Mouse (Mus musculus) neutrophil, adult 5-6 weeks (primary cell): ENCODE data around the gene Gzmm. TPM values are rescaled to one million over a fixed set of nuclear protein-coding genes. Genes with fewer than 3 reads are reported as not detected.

Experiments
- ATAC-seq: fragments of 151-379, 151-347 bp; 2 replicates; pipeline ENCODE4 v1.8.0; 2017; ENCODE audit warnings: mild to moderate bottlenecking, moderate TSS enrichment; ENCODE audit not compliant: insufficient number of reproducible peaks, poor library complexity, low FRiP score, severe bottlenecking; ENCODE audit errors: extremely low read depth
- total RNA-seq: library from RNA; stranded (forward); fragments of 200-1000 nt; gene quantifications from 2 replicates; pipeline ENCODE4 v1.2.3, GENCODE M21; 2017

Gzmm gene
- total RNA-seq, 1 experiment from 2014 or later, result 1.5 TPM

DNA sequence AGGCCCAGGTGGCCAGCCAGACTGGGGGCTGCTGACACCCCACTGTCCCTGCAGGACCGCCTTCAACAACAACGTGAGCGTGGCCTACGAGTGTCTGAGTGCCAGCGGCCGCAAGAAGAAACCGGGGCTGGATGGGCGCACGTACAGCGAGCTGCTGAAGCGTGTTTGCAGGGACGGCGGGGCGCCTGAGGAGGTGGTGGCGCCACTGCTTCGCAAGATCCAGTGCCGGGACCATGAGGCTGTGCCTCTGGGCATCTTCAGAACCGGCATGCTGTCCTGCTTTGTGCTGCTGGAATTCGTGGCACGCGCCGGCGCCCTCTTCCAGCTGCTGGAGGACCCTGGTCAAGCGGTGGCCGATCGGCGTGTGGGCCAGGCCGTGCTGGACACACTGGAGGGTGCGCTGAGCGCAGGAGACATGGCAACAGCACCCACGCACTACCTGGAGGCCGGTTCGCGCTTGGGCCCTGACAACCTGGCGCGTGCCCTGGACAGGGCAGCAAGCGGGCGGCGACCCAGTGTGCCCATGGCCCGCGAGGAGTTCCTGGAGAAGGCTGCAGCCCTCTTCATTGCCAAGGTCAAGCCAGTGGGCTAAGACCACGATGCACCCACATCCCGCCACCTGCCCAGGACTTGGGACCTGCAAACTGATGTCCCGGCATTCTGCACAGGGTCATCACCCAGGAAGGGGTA is 13.3 kb upstream of the Gzmm start:
- no peak for ATAC-seq

DNA sequence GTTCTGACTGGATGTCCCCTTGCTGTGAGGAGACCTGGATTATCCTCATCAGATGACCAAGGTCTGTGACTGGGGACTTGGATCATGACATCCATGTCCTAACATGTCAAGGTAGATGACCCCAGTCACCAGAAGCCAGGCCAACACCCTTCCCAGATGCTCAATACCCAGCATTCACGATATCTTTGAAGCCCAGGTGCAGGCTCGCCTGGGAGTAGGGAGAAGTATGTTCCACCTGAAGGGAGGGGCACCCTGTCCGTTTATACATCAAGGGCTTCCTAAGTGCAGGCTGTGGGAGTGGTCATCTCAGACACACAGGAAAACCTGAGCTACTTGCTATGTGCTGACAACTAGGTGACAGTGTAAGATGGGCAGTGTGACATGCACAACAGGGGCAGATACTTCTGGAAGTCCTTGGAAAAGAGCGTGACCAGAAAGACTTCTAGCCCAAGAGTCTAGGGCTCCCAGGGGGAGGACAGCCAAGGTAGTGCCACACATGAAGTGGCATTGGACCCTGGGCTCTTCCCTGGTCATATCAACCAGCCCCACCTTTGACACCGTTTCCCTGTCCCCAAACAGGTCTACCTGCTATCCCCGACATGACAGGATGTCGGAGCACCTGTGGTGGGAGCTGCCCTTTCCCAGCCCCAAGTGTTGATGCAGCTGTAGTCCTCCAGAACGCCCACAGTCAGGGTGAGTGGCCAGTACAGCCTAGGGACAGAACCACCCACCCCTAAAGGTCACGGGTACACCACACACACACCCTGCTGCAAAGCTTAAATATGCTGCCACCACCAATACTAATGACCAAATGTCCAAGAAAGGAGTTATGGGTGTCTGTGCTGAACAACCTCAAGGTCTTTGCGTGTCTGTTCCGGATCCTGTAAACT is 8.0 kb upstream of the Gzmm start:
- peak; percentile 0; the same call in 1 of the 2 replicates for ATAC-seq

DNA sequence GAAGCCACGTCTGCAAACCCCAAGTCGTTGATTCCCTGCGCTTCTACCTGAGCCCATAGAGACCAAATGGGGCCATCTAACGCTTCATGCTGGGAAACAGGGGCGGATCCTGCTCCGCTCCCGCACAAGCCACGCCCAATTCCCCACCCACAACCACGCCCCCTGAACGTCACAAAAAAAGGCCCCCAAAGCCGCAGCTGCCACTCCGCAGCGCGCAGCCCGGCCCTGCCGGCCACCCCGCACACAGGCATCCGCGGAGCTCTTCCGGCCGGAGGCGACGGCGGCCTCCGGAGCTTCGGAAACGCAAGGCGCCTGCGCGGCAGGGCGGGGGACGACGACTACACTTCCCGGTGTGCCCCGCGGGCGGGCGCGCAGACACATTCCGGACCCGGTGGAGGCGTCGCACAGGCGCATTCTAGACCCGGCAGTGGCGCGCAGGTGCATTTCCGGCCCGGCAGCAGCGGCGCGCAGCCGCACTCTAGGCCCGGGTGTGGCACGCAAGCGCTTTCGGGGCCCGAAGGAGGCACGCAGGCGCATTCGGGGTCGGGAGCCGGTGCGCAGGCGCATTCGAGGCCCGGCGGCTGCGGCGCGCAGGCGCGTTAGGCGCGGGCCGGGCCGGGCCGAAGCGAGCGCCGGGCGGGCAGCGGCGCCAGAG is 7.1 kb upstream of the Gzmm start, which contains the start of gene Cdc34:
Gene Cdc34 (plus strand): TSS at position 605 of the 655 bp plus-strand sequence.
- ATAC-seq, result peak; percentile 84

DNA sequence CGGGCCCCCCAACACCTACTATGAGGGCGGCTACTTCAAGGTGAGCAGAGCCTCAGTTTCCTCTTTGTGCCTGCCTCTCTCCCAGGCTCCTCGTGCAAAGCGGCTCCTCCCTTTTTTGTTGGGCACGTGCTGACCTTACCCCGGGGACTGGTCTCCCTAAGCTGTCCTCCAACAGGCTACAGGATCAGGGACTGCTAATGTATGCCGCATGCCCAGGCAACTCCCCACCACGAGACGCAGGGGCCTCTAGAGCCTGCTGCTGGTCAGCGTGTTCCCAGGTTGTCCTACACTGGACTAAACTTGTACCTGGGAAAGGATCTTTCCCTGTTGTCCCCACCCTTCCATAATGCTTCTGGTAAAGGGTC is 6.3 kb upstream of the Gzmm start:
- no peak for ATAC-seq

DNA sequence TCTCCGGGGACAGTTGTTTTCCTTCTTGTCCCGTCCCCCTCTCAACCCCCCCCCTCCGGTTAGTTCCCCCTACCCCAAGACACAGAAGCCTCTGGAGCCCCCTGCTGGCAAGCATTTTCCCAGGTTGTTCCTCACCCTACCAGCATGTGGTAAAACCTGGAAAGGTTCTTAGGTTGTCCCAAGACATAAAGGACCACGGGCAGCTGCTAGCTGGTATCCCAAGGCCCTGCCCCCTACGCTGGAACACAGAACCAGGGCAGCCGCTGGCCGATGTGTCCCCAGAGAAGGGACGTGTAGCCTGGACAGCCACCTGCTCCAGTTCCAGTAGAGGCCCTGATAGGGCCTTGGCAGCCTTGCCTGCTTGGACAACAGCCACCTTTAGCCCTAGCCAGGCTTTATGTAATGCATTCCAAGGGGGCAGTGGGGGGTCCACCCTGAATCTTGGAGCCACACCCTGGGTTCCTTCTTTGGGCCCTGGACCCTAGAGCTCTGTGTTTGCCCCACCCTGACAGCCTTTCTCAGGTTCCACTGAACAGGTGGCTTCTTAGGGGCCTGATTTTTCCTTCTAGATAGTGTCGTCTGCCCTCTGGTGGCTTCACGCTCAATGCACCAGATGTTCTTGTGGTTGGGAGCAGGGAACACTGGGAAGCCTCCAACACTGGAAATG is 5.8 kb upstream of the Gzmm start:
- ATAC-seq, result no peak

DNA sequence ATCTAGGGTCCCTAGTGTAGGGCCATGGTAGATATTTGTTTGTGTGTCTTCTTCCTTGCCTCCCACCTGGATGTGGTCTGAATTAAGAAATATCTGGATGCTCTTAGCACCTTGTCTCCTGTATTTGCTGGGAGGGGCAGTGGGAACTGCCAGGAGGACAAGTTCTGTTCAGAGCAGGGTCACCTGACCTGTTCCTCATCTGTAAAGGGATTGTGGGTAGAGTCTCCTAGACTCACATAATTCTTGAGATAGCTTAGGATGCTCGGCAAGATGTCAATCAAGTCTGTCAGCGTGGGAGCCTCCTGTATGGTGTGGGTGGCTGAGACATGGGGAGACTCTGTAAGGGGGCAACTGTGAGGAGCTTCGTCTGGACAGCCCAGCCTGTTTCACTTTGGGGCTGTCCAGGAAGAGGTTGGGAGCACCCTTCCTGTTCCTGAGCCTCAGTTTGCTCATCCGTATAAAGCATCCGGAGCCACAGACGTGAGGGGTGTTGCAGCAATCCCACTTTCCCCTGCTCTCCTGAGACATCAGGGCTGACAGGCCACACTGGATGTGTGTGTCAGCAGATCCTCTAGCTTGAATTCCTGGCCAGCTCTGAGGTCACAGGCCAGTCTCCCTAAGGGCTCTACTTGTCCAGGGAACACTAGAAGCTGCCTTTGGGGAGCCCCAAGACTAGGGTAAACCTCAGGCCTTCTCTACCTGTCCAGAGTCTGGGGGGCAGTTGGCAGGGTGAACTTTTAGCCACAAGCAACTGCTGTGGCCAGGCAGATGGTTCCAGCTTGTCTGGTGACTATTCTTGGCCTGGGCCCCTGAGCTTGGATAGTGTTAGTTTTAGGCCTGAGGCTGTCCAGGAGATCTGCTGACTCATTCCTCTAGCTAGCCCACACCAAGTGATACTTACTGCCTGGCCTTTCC is 4.8 kb upstream of the Gzmm start:
- no peak for ATAC-seq

DNA sequence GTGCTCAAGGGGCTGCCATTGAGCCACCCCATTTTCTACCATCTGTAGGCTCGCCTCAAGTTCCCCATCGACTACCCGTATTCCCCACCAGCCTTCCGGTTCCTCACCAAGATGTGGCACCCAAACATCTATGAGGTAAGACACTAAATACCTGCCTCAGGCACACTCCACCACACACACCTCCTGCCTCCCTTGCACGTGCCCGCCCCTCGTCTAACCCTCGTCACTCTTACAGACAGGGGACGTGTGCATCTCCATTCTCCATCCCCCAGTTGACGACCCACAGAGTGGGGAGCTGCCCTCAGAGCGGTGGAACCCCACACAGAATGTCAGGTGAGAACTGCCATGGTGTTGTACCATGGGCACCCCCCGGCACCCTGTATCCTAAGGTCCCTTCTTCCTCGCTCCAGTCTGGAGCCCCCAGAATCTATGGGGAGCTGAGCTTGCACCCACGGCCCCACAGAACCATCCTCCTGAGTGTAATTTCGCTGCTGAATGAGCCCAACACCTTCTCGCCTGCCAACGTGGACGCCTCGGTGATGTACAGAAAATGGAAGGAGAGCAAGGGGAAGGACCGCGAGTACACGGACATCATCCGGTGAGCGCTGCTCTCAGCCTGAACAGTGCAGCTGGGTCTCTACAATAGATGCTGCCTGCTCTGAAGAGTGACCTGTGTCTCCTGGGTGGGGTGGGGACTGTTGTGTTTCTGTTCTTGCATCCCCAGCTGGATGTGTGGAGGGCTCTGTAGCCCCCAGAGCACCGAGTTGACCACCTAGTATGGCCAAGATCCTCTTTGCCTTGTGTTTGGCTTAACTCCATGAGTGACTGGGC is 3.8 kb upstream of the Gzmm start:
- ATAC-seq, result no peak

DNA sequence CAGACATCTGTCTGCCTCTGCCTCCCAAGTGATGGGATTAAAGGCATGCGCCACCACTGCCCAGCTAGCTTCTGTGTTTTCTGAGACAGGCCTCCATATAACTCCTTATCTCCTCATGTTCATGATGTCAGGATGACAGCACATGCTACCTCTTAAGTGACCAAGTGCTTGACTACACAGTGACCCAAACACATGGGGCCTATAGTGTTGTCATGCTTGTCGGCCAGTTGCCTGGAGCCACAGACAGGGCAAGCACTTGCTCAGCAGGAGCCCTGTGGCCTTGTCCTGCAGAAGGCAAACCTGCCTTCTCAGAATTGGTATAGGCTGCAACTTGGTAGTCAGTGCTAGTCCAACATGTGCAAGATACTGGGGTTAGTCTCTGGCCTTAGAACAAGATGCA is 2.6 kb upstream of the Gzmm start:
- no peak for ATAC-seq

DNA sequence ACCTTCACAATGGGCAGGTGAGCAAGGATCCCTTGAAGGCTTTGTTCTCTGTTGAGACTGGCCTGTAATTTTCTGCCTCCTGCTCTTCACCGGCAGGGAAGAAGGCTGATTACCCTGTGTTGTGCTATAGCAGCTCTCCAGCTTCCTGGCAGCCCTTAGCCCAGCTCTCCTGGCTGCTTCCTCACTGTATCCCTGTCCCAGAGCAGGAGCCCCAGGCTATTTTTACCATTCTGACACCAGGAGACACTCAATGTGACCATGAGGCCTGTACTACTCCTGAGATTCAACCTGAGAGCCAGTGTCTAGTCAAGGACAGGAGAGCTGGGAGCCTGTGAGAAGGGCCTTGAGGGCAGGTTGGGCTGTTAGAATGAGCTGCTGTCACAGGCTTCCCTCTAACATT is 2.1 kb upstream of the Gzmm start:
- no peak for ATAC-seq

DNA sequence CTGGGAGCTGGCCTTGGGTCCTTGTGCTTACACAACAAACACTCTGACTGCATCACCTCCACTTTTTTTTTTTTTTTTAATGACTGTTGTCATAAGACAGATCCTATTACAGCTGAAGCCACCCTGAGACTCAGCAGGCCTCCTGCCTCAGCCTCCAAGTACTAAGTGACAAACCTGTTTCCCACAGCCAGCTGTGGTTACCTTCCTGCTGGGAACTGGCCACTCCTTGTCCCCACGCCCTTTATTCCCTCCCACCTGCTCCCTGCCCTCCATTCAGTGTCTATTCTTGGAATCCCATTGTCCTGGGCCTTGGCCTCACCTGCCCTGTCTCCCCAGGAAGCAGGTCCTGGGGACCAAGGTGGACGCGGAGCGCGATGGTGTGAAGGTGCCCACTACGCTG is 1.3 kb upstream of the Gzmm start:
- ATAC-seq, result no peak

DNA sequence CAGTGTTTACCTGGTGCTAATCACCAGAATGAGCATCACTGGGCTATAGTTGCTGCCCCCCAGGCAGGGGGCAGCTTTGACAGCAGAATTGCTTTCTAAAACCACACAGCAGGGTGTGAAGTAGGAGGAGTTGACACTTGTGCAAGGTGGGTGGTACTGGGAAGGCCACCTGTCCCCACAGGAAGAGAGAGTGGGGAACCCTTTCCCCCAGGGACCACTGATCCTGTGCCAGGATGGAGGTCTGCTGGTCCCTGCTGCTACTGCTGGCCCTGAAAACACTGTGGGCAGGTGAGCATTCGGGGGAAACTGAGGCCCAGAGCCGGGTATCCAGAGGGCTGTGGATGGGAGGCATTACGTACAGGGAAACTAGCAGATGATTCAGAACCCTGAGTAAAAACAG is 358 bp downstream of the Gzmm start:
- no peak for ATAC-seq

DNA sequence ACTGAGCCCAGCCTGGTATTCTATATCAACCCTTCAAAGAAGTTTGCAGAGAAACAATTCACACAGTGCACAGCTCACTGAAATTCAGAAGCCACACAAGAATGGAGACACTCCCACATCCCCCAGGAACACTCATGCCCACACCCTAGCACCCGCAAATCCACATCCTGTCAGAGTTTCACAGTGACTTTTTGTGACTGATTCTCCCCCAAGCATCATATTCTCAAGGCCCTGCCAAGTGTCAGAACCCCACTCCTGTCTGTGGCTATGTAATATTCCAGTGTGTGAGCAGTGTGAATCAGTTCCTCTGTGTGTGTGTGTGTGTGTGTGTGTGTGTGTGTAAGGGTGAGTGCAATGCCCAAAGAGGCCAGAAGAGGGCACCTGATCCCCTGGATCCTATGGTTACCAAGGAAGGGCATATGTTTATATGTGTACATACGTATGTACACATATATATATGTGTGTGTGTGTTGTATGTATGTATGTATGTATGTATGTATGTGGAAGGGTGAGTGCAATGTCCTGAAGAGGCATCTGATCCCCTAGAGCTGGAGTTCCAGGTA is 3.2 kb downstream of the Gzmm start:
- ATAC-seq, result no peak

DNA sequence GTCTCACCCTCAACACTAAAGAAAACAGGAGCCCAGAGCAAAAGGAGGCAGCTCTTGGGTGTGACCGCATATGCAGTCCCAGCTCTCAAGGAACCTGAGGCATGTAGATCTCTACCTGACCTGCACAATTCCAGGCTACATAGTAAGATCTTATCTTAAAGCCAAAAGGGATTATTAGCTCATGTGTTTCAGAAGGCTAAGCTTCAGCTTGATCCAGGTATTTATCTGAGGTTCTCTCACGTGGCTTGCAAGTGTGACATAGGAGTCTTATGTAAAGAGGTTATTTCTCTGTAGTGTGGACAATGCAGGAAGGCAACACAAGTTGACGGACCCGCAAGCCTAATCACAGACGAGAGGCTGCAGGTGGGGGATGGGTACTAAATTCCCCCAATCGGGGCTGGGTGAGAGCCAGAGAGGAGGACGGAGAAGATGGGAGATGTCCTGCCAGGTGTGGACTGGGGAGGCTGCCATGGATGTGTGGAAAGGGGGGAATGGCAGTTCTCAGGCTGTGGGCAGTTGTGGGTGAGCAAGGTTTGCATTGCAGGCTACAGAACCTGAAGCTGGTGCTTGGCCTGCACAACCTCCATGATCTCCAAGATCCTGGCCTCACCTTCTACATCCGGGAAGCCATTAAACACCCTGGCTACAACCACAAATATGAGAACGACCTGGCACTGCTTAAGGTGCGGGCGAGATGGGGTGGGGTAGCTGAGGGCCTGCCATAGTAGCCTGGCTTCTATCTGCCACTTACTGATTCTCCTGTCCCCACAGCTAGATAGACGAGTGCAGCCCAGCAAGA is 5.0 kb downstream of the Gzmm start:
- ATAC-seq, result no peak

DNA sequence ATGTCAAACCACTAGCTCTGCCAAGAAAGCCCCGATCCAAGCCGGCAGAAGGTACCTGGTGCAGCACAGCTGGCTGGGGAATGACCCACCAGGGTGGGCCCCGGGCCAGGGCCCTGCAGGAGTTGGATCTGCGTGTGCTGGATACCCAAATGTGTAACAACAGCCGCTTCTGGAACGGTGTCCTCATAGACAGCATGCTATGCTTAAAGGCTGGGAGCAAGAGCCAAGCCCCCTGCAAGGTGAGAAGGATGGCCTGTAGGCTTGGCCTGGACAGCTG is 5.5 kb downstream of the Gzmm start:
- no peak for ATAC-seq

DNA sequence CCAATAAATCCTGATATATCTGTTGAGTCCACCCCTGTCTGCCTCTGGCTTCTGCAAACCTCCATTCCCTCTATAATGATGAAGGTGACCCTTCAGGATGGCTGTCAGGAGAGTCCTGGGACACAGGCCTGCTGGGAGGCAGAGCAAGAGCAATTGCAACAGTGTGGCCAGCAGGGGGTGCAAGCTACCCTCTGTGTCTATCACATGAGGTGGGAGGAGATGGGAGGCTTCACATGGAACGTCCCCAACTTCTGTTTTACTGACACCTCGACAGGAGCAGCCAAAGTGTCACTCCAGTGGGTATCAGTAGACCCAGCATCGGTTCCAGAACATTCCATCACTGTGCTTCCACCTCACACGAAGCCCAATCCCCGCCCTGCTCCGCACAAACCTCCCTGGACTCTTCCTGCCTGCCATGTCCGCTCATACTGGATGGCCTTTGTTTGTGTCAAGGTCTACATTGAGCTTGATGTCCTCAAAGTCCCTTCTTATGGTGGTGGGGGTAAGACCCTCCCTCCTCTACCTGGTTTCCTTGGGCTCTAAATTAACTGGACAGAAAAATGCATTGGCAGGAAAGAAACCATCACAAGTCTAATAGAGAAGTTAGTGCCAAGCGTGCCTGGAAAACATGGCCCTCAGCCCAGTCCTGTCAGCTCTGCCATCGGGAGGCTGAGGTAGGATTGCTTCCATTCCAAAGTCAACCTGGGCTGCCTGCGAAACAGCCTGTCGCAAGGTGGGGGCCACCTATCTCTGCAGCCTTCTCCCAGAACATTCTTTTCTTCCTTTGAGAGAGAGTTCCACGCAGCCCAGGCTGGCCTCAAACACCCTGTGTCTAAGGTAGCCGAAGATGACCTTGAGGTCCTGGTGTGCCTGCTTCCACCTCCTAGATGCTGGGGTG is 6.7 kb downstream of the Gzmm start:
- ATAC-seq, result peak; percentile 68

DNA sequence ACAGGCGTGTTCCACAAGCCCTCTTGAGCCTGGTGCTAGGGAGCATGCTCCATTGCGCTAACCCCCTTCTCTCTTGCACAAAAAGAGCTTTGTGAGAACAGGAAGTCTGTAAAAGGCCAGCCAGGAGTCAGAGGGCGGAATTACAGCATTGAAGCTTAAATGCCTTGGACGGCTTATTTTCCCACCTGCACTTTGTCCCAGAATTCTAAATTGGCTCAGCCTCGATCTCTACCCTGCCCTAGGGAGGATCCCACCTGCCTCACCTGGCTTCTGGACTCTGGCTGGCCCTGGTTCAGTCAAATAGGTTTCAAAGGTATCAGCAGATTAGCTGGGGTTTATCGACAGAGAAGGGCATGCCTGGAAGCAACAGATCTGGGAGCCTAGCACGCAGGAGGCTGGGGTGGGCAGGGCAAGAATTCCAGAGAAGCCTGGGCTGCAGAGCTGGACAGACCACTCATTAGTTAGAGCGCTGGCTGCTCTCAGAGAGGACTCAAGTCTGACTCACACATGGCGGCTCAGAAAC is 7.4 kb downstream of the Gzmm start:
- ATAC-seq, result no peak
